Mouse (Mus musculus): ENCODE results near the gene Gm20388. TPM values are rescaled to one million over a fixed set of nuclear protein-coding genes. Genes with fewer than 3 reads are reported as not detected.
A peak's percentile ranks its signal among the peaks of the same experiment; 100 is the strongest.

The Gm20388 gene
- total RNA-seq, 1 experiment = 27.0 TPM

DNA sequence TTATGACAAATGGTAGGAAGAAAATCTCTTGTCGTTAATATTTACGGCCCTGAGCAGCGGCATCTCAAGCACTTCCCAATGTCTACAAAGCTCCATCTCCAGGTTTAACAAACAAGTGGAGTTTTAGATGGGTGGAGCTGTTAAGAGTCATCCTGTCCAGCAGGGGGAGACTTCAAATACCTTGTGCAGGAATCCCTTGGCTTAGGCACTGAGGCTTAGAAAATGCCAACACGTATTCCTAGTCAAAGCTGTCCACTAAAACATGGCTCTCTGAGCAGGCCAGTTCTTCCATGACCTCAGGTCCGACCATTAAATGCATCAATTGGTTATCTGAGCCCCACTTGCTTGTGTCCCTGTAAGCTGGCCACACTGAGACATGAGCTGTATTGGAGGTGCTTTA lies 1697.0 kb downstream of the Gm20388 start:
- Histone ChIP-seq H3K36me3 (ENCODE audit: control insufficient read depth, insufficient read depth, low read length, poor library complexity, severe bottlenecking) (peaks cover 25% of the 10 kb centered on the region; the same call in 1 of the 2 replicates), H3K4me1 (ENCODE audit: control insufficient read depth in 2 of 2, insufficient read depth in 2 of 2, low read length in 2 of 2, poor library complexity in 1 of 2) (peaks cover 0 to 6% of the 10 kb centered on the region in 2 experiments; a peak in 1 of 4 replicates), H3K4me3 (ENCODE audit: insufficient read depth in 1 of 2, low read depth in 1 of 2, low read length in 2 of 2, poor library complexity in 1 of 2, severe bottlenecking in 1 of 2) (no peak overlapping the region), H3K9ac (ENCODE audit: insufficient read depth, low read depth, low read length, poor library complexity, severe bottlenecking) (no peak overlapping the region), H3K9me3 (ENCODE audit: control insufficient read depth, insufficient read depth, low read depth, low read length) (no peaks in the 10 kb centered on the region), H3K27ac (ENCODE audit: insufficient read depth, low read depth, low read length, poor library complexity, severe bottlenecking) (no peak overlapping the region)
- TF ChIP-seq MAFK (IDR thresholded peaks at IDR 0.05; ENCODE audit: insufficient read depth, low read depth, low read length) = no peak
- no peak for TF ChIP-seq CHD2 (IDR thresholded peaks at IDR 0.05; ENCODE audit: low read depth, low read length)
- no peak for TF ChIP-seq ZC3H11A (IDR thresholded peaks at IDR 0.05; ENCODE audit: borderline replicate concordance, low read depth, low read length)
- no peak for TF ChIP-seq HCFC1 (IDR thresholded peaks at IDR 0.05; ENCODE audit: borderline replicate concordance, insufficient read depth, low read length)
- no peak for TF ChIP-seq ZNF384 (IDR thresholded peaks at IDR 0.05; ENCODE audit: low read depth, low read length)
- in situ Hi-C loops (cut with MboI; ENCODE audit: low sequenced_read_pairs in 2 of 2, unreplicated experiment in 2 of 2) = no loop called here
- peak; percentile 40 for DNase-seq (ENCODE audit: low read depth, low spot score)

- peaks cover 0 to 6% of the 10 kb centered on the region in 2 experiments; a peak in 1 of 4 replicates for H3K4me1 ChIP-seq (ENCODE audit: control insufficient read depth in 2 of 2, insufficient read depth in 2 of 2, low read length in 2 of 2, poor library complexity in 1 of 2)
- H3K27ac ChIP-seq (ENCODE audit: insufficient read depth, low read depth, low read length, poor library complexity, severe bottlenecking) = no peak overlapping the region
- in situ Hi-C loops (cut with MboI; ENCODE audit: low sequenced_read_pairs in 2 of 2, unreplicated experiment in 2 of 2) = no loop called here
- H3K9ac ChIP-seq (ENCODE audit: insufficient read depth, low read depth, low read length, poor library complexity, severe bottlenecking) = no peak overlapping the region
- H3K36me3 ChIP-seq (ENCODE audit: control insufficient read depth, insufficient read depth, low read length, poor library complexity, severe bottlenecking) = peaks cover 18% of the 10 kb centered on the region; the same call in 1 of the 2 replicates
- no peak overlapping the region for H3K4me3 ChIP-seq (ENCODE audit: insufficient read depth in 1 of 2, low read depth in 1 of 2, low read length in 2 of 2, poor library complexity in 1 of 2, severe bottlenecking in 1 of 2)
- TF ChIP-seq HCFC1 (IDR thresholded peaks at IDR 0.05; ENCODE audit: borderline replicate concordance, insufficient read depth, low read length) (no peak), CHD2 (IDR thresholded peaks at IDR 0.05; ENCODE audit: low read depth, low read length) (no peak), ZC3H11A (IDR thresholded peaks at IDR 0.05; ENCODE audit: borderline replicate concordance, low read depth, low read length) (no peak), MAFK (IDR thresholded peaks at IDR 0.05; ENCODE audit: insufficient read depth, low read depth, low read length) (no peak), ZNF384 (IDR thresholded peaks at IDR 0.05; ENCODE audit: low read depth, low read length) (no peak)
- DNase-seq (ENCODE audit: low read depth, low spot score) = no peak
- no peaks in the 10 kb centered on the region for H3K9me3 ChIP-seq (ENCODE audit: control insufficient read depth, insufficient read depth, low read depth, low read length)
These were observed 1698.6 kb downstream of the Gm20388 start for GRCm38 (mm10) chr8:121609251-121609650.

DNA sequence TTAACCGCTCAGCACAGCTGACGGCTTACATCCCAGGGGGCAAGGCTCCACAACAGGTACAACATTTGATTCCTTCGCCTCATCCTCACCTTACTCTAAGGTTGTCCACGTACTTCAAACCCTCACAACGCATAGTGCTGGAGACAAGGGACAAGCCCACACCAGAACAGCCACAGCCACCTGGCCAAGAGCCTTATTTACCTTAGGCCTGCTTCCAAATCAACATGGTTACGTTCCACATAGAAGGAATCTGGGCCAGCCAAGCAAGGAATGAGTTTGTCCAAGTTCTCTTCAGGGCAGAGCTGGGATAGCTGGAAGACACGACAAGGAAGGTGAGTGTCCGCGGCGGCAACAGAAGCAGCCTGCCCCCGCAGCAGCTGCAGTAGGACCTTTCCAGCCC lies 1699.3 kb downstream of the Gm20388 start:
- H3K9ac ChIP-seq (ENCODE audit: insufficient read depth, low read depth, low read length, poor library complexity, severe bottlenecking) = no peak overlapping the region
- TF ChIP-seq ZNF384 (IDR thresholded peaks at IDR 0.05; ENCODE audit: low read depth, low read length) (no peak), CHD2 (IDR thresholded peaks at IDR 0.05; ENCODE audit: low read depth, low read length) (no peak), MAFK (IDR thresholded peaks at IDR 0.05; ENCODE audit: insufficient read depth, low read depth, low read length) (no peak), HCFC1 (IDR thresholded peaks at IDR 0.05; ENCODE audit: borderline replicate concordance, insufficient read depth, low read length) (no peak), ZC3H11A (IDR thresholded peaks at IDR 0.05; ENCODE audit: borderline replicate concordance, low read depth, low read length) (no peak)
- DNase-seq (ENCODE audit: low read depth, low spot score) = no peak
- no peaks in the 10 kb centered on the region for H3K9me3 ChIP-seq (ENCODE audit: control insufficient read depth, insufficient read depth, low read depth, low read length)
- H3K36me3 ChIP-seq (ENCODE audit: control insufficient read depth, insufficient read depth, low read length, poor library complexity, severe bottlenecking) = peaks cover 12% of the 10 kb centered on the region; the same call in 1 of the 2 replicates
- no peak overlapping the region for H3K4me3 ChIP-seq (ENCODE audit: insufficient read depth in 1 of 2, low read depth in 1 of 2, low read length in 2 of 2, poor library complexity in 1 of 2, severe bottlenecking in 1 of 2)
- H3K4me1 ChIP-seq (ENCODE audit: control insufficient read depth in 2 of 2, insufficient read depth in 2 of 2, low read length in 2 of 2, poor library complexity in 1 of 2) = 0 out of 4 replicates have a peak, but pooled peaks cover 0 to 4% of the 10 kb centered on the region in 2 experiments
- no peak overlapping the region for H3K27ac ChIP-seq (ENCODE audit: insufficient read depth, low read depth, low read length, poor library complexity, severe bottlenecking)
- in situ Hi-C loops (cut with MboI; ENCODE audit: low sequenced_read_pairs in 2 of 2, unreplicated experiment in 2 of 2) = no loop called here

DNA sequence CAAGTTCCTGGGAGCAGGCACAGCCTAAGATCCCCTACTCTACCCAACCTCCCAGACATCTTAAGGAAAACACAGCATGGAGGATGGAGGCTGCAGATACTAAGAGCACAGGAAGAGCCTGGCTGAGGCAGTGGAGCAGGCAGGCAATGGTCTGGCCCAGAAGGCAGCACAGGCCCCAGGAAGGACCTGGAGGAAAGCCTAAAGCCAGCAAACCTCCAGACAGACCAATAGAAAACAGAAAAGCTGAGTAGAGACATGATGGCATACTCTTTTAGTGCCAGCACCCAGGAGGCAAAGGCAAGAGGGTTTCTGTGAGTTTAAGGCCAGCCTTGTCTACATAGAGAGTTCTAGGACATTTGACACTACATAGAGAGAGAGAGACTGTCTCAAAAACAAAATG lies 1702.8 kb downstream of the Gm20388 start:
- no peak for DNase-seq (ENCODE audit: low read depth, low spot score)
- H3K36me3 ChIP-seq (ENCODE audit: control insufficient read depth, insufficient read depth, low read length, poor library complexity, severe bottlenecking) = peaks cover 11% of the 10 kb centered on the region; the same call in 1 of the 2 replicates
- in situ Hi-C loops (cut with MboI; ENCODE audit: low sequenced_read_pairs in 2 of 2, unreplicated experiment in 2 of 2) = no loop called here
- TF ChIP-seq ZNF384 (IDR thresholded peaks at IDR 0.05; ENCODE audit: low read depth, low read length) = no peak
- TF ChIP-seq HCFC1 (IDR thresholded peaks at IDR 0.05; ENCODE audit: borderline replicate concordance, insufficient read depth, low read length) = no peak
- TF ChIP-seq MAFK (IDR thresholded peaks at IDR 0.05; ENCODE audit: insufficient read depth, low read depth, low read length) = no peak
- no peak for TF ChIP-seq ZC3H11A (IDR thresholded peaks at IDR 0.05; ENCODE audit: borderline replicate concordance, low read depth, low read length)
- H3K9me3 ChIP-seq (ENCODE audit: control insufficient read depth, insufficient read depth, low read depth, low read length) = no peaks in the 10 kb centered on the region
- no peak overlapping the region for H3K27ac ChIP-seq (ENCODE audit: insufficient read depth, low read depth, low read length, poor library complexity, severe bottlenecking)
- H3K4me1 ChIP-seq (ENCODE audit: control insufficient read depth in 2 of 2, insufficient read depth in 2 of 2, low read length in 2 of 2, poor library complexity in 1 of 2) = no peaks in the 10 kb centered on the region
- no peak overlapping the region for H3K4me3 ChIP-seq (ENCODE audit: insufficient read depth in 1 of 2, low read depth in 1 of 2, low read length in 2 of 2, poor library complexity in 1 of 2, severe bottlenecking in 1 of 2)
- H3K9ac ChIP-seq (ENCODE audit: insufficient read depth, low read depth, low read length, poor library complexity, severe bottlenecking) = no peak overlapping the region
